Mouse (Mus musculus) hindbrain, embryonic 16.5 days (tissue): ENCODE results near the gene Hspa1a. TPM values are rescaled to one million over a fixed set of nuclear protein-coding genes. Genes with fewer than 3 reads are reported as not detected.
A peak's percentile ranks its signal among the peaks of the same experiment; 100 is the strongest.
"Not testable (repeated sequence)": the region's sequence is repeated elsewhere in the genome, so short reads cannot be mapped to it uniquely, and the experiment has no call there.

Experiments
- ATAC-seq: fragments of 200-750 bp; cut with Nextera tagmentation; 2 replicates; pipeline ENCODE4 v1.8.0; 2017; ENCODE audit warnings: moderate TSS enrichment, moderate library complexity
- H3K27ac ChIP-seq: fragments of 300-500 bp; sonication (generic); 2 replicates; pipeline ENCODE4 v1.5.1; 2014; ENCODE audit warnings: low read depth, mild to moderate bottlenecking, control low read depth, low read length, moderate library complexity
- H3K27me3 ChIP-seq: fragments of 300-500 bp; sonication (generic); replicated peaks from 2 replicates; pipeline ENCODE4 v1.6.1; 2014; ENCODE audit warnings: low read length; ENCODE audit not compliant: control insufficient read depth, insufficient read depth
- H3K36me3 ChIP-seq: fragments of 300-500 bp; sonication (generic); 2 replicates; pipeline ENCODE4 v1.6.1; 2014; ENCODE audit warnings: mild to moderate bottlenecking, low read length, moderate library complexity, mixed read lengths; ENCODE audit not compliant: control insufficient read depth, insufficient read depth
- H3K4me1 ChIP-seq: fragments of 300-500 bp; sonication (generic); 2 replicates; pipeline ENCODE4 v1.6.1; 2014; ENCODE audit warnings: low read depth, low read length; ENCODE audit not compliant: control insufficient read depth, insufficient read depth
- H3K4me2 ChIP-seq: fragments of 300-500 bp; sonication (generic); 2 replicates; pipeline ENCODE4 v1.6.1; 2014; ENCODE audit warnings: mild to moderate bottlenecking, low read length, control low read depth, moderate library complexity
- H3K4me3 ChIP-seq: fragments of 300-500 bp; sonication (generic); 2 replicates; pipeline ENCODE4 v1.5.1; 2014; ENCODE audit warnings: mild to moderate bottlenecking, low read length, control low read depth, moderate library complexity
- H3K9ac ChIP-seq: fragments of 300-500 bp; sonication (generic); 2 replicates; pipeline ENCODE4 v1.6.1; 2014; ENCODE audit warnings: low read depth, mild to moderate bottlenecking, control low read depth, low read length, moderate library complexity
- H3K9me3 ChIP-seq: fragments of 300-500 bp; sonication (generic); 2 replicates; pipeline ENCODE4 v1.6.1; 2014; ENCODE audit warnings: mild to moderate bottlenecking, low read length, moderate library complexity; ENCODE audit not compliant: control insufficient read depth
- WGBS: fragments of 180-500 bp; shearing (Covaris S2); extraction: QIAGEN DNeasy Blood & Tissue Kit; methylation state at CpG from one replicate; pipeline ENCODE4 v1.1.7; 2014; 5-methylcytosine and 5-hydroxymethylcytosine counted together
- polyA plus RNA-seq: library from polyadenylated mRNA; unstranded; fragments of >200 nt; fragmentation: Nextera tagmentation; extraction: Ambion mirVana; gene quantifications from 2 replicates; pipeline ENCODE4 v1.2.1, GENCODE M21; 2015

Gene Hspa1a
- polyA plus RNA-seq, 1 experiment from 2014 or later = 18.1 TPM

DNA sequence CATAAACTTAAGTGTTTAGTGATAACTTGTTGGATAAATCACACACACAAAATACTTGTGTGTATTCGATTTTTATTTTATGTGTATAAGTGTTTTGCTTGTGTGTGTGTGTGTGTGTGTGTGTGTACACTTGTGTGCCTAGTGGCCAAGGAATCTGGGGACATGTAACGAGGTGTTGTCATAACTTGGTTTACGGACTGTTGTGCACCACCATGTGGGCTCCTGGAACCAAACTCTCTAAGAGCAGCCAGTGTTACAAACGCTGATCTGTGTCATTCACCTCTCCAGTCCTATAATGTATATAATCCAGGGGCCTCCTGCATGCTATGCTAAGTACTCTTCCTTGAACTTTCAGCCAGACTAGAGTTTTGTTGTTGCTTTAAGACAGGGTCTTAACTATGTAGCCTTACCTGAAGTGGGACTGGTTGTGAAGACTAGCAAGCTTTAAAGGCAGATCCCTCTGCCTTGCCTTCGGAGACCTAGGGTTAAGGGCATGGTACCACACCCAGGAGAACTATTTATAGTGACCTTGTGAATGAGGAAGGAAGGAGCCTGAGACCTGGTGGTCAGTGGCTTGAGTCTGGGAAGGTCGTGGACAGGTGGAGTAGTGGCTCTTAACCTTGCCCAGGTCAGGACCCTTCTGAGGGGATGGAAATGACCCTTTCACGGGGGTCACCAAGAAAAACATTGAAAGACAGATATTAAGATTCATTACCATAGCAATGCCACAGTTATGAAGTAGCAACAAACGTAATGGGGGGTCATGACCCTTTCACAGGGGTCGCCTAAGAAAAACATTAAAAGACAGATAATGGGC lies 31.3 kb upstream of the Hspa1a start:
- no peak for ATAC-seq
- Histone ChIP-seq H3K27me3 (no peaks in the 10 kb centered on the region), H3K4me2 (no peak overlapping the region), H3K9ac (no peak overlapping the region; the same call in 1 of the 2 replicates), H3K4me3 (no peak overlapping the region), H3K27ac (no peak overlapping the region), H3K4me1 (peaks cover 18% of the 10 kb centered on the region), H3K36me3 (peaks cover 22% of the 10 kb centered on the region), H3K9me3 (no peaks in the 10 kb centered on the region)
- WGBS = 73% methylated on average over 9 of the region's 9 CpGs

DNA sequence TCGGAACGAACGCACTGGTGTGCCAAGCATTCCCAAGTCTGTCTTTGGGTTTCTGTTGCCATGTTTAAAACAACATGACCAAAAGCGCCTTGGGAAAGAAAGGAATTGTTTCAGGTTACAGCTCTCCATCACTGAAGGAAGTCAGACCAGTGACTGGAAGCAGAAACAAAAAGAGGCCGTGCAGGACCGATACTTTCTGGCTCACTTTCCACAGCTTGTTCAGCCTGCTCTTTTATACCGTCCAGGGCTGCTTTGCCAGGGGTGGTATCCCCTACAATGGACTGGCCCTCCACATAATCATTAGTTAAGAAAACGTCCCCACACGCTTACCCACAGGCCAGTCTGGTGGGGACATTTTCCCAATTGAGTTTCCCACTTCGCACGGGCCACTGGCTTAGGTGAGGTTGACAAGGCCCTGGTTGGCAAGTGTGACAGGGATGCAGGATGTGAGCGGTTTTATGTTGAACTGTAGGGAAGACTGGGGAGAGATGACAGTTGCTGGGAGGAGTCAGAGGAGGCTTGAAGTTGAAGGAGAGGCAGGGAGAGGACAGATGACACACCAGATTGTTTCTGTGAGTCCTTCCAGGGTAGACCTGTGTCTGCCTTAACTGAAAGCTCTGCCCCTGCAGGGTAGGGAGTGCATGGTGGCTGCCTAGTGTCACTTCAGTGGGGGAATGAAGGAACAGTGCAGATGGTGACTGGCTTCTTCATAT lies 30.4 kb upstream of the Hspa1a start:
- H3K4me3 ChIP-seq = peak overlapping the region; percentile 89
- peaks cover 15% of the 10 kb centered on the region for H3K36me3 ChIP-seq
- H3K9ac ChIP-seq = peak overlapping the region; percentile 95
- peak overlapping the region; percentile 44; the same call in 1 of the 2 replicates for H3K27ac ChIP-seq
- H3K4me2 ChIP-seq = peak overlapping the region; percentile 99
- no peaks in the 10 kb centered on the region for H3K27me3 ChIP-seq
- H3K4me1 ChIP-seq = peaks cover 18% of the 10 kb centered on the region
- H3K9me3 ChIP-seq = no peaks in the 10 kb centered on the region
- 9% methylated on average over 12 of the region's 12 CpGs for WGBS
- no peak for ATAC-seq

DNA sequence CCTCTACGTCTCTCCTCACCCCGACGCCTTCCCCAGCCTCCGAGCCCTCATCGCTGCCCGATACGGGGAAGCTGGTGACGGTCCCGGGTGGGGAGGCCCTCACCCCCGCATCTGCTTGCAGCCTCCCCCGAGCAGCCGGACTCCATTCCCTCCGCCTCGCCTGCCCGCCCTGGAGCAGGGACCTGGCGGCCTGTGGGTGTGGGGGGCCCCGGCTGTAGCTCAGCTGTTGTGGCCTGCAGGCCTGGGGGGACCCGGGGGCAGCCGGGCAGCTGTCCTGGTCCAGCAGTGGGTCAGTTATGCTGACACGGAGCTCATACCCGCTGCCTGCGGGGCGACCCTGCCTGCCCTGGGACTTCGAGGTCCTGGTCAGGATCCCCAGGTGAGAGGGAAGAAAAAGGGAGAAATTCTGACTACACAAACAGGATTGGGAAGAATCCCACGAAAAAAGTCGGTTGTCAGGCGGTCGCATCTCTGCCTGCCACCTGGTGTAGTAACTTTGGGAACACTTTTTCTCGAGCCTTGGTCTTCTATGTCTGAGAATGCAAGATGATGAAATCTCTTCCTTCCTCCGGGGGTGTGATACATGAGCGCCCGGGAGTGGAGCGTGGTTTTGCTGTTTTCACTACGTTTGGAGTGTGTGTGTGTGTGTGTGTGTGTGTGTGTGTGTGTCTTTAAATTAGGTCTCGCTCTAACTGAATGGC lies 29.6 kb upstream of the Hspa1a start:
- Histone ChIP-seq H3K9me3 (no peaks in the 10 kb centered on the region), H3K9ac (peak overlapping the region; percentile 95), H3K36me3 (peaks cover 13% of the 10 kb centered on the region), H3K4me1 (peaks cover 18% of the 10 kb centered on the region), H3K4me2 (peak overlapping the region; percentile 99), H3K4me3 (peak overlapping the region; percentile 89), H3K27ac (peak overlapping the region; percentile 98), H3K27me3 (no peaks in the 10 kb centered on the region)
- under 1% methylated on average over 32 of the region's 35 CpGs for WGBS
- ATAC-seq = peak; percentile 43; the same call in 1 of the 2 replicates

DNA sequence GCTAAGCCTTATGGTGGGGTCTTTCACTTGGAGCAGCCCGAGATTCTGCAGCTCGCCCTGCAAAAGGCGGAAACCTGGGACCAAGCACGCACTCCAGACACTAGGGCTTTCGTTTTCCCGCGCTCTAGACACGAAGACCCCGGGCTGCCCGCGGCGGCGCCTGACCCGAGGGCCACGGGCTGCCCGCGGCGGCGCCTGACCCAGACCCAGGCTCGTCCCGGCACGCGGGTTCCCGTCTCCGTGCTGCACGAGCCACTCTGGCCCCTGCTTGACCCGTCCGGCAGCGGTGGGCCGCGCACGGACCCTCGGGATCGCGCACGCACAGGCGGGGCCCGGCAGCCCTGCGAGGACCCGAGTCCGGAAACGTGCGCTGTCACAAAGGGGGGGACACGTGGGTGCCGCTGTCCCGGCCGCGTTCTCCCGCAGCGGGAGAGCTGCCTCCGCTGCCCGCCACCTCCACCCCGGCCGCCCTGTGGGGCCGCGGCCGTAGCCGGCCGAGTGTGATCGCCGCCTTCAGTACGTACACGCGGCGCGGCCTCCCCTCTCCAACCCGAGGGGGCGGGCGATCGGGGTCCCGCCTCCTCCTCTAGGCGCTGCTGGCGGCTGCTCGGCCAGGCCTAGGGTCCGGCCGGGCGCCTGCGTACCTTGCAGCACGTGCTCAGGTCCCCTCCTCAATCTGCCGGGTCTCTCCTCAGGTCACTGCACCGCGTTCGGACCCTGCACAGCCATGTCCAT lies 28.9 kb upstream of the Hspa1a start, which contains the start of gene Vars:
Gene Vars, plus strand, starts transcription at position 271 of the 735 bp plus-strand sequence.
- H3K4me1 ChIP-seq = peaks cover 18% of the 10 kb centered on the region
- under 1% methylated on average over 71 of the region's 83 CpGs for WGBS
- ATAC-seq = peak; percentile 92

DNA sequence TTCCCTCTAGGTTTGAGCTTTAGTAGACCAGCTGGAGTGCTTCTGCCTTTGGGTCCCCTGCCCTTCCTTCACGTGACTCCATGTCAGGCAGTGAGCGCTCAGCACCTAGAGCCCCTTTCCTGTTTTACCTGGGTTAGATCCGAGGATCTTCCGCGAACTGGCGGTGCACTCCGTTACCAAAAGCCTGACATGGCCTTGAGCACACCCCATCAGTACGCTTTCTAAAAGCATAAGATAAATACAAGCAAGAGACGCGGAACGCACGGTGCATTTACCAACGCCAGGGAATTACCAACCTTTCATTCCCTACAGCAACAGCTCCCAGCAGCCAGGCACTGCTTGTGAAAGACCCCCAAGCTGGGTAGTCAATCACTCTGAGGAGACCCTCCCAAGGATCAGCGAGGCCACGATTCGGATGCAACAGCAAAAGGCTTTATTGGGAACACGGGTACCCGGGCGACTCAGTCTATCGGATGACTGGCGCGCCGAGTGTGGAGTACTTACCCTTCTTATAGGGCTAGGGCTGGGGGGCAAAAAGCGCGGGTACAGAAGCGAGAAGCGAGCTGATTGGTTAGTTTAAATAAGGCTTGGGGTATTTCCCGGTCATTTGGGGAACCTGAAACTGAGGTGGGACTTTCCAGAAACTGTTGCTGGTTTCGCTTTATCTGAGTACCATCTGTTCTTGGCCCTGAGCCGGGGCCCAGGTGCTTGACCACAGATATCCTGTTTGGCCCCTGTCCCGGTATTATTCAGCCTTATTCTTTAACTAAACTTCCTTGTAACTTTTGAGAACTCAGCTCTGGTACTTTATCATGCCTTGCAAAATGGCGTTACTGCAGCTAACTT lies 28.1 kb upstream of the Hspa1a start:
- peaks cover 18% of the 10 kb centered on the region for H3K4me1 ChIP-seq
- H3K36me3 ChIP-seq, H3K9me3 ChIP-seq, H3K27me3 ChIP-seq, ATAC-seq: not testable (repeated sequence)
- H3K9ac ChIP-seq = peak overlapping the region; percentile 95
- WGBS = 21% methylated on average over 29 of the region's 32 CpGs
- peak overlapping the region; percentile 89 for H3K4me3 ChIP-seq
- H3K27ac ChIP-seq = peak overlapping the region; percentile 98
- peak overlapping the region; percentile 99 for H3K4me2 ChIP-seq

More for the DNA sequence above, 28.9 kb upstream of the Hspa1a start, which contains the start of gene Vars:
- Histone ChIP-seq H3K9me3 (no peaks in the 10 kb centered on the region), H3K27me3 (no peaks in the 10 kb centered on the region), H3K4me3 (peak within 1 kb of the TSS; percentile 89), H3K27ac (peak within 1 kb of the TSS; percentile 98), H3K4me2 (peak within 1 kb of the TSS; percentile 99), H3K9ac (peak within 1 kb of the TSS; percentile 95), H3K36me3 (peaks cover 13% of the 10 kb centered on the region)

DNA sequence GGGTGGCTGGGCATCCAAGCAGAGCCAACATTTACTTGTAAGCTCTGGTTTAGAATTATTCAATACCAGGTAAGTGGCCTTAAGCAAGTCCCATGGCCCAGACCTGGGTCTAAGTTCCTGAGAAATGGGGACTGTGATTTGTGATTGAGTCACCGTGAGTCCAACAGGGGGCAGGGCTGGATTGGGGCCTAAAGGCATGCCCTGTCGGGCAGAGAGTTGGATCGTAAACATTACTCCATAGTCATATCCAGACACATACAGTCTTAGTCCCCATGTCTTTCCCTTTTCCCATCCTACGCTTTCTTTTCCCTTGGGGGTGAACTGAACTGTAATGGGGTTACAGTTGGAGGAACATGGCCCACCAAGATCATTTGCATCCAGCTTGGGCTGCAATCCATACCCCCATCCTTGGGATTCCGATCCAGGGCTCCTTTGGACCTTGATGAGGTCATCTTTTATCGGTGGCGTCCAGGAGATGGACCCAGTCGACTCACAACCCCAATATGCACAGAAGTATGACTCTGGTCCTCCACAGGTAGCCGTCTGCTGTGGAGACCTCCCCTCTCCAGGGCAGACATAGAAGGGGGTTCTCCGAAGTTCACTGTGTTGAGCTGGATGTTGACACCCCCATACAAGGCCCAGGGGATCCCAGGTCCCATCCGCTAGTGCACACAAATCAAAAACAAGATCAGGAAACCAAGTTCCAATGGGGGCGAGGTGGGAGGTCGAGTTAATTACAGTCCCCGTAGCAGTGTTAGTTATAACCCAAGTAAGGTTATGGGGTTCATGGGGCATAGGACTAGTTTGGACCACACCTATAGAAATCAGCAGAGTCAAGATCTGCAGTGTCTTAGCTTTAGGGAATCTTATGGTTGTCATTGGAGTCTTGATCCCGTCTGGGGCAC lies 26.8 kb upstream of the Hspa1a start:
- Histone ChIP-seq H3K9ac (no peak overlapping the region), H3K9me3 (no peaks in the 10 kb centered on the region), H3K27ac (no peak overlapping the region), H3K27me3 (no peaks in the 10 kb centered on the region), H3K4me1 (peaks cover 18% of the 10 kb centered on the region), H3K4me2 (peak overlapping the region; percentile 47), H3K36me3 (no peaks in the 10 kb centered on the region), H3K4me3 (no peak overlapping the region)
- WGBS = 95% methylated on average over 15 of the region's 15 CpGs
- no peak for ATAC-seq

DNA sequence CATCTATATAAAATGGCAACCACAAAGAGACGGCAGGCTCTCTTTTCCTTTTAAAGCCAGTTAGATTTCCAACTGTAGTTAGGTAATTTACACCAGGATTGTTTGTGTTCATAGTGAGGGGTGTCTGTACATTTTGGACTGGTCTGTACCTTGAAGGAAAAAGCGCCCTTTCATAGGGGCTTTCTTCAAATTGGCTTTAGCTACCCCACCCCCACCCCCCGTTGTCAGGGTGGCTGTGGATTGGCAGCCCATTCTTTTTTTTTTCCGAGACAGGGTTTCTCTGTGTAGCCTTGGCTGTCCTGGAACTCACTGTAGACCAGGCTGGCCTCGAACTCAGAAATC lies 25.2 kb upstream of the Hspa1a start:
- H3K9ac ChIP-seq = no peak overlapping the region
- no peak overlapping the region for H3K4me3 ChIP-seq
- H3K36me3 ChIP-seq = no peaks in the 10 kb centered on the region
- 82% methylated on average over 5 of the region's 5 CpGs for WGBS
- H3K27me3 ChIP-seq = no peaks in the 10 kb centered on the region
- no peak overlapping the region for H3K4me2 ChIP-seq
- peaks cover 6% of the 10 kb centered on the region for H3K4me1 ChIP-seq
- no peaks in the 10 kb centered on the region for H3K9me3 ChIP-seq
- H3K27ac ChIP-seq = no peak overlapping the region
- no peak for ATAC-seq
